Mouse (Mus musculus): Measurements from ENCODE around the gene Gm3252. TPM values are rescaled to one million over a fixed set of nuclear protein-coding genes. Genes with fewer than 3 reads are reported as not detected.
"Not testable (repeated sequence)": the region's sequence is repeated elsewhere in the genome, so short reads cannot be mapped to it uniquely, and the experiment has no call there.

The Gm3252 gene
- 0.12 TPM in 1 of 2 replicates, not detected in the other for polyA plus RNA-seq (2015; fragmentation: Nextera tagmentation; extraction: Ambion mirVana)

- H3K4me2 ChIP-seq (ENCODE audit: low read depth, low read length) = peak within 1 kb of the TSS; percentile 40; the same call in 1 of the 2 replicates
Measured at GRCm38 (mm10) chr14:4726038-4726880, at the start of gene Gm3252. Gene Gm3252 (plus strand): TSS chr14:4726775.

GRCm38 (mm10) chr14:4708938-4709337 lies 17.6 kb upstream of the Gm3252 start, which contains the start of gene Gm7876:
Gene Gm7876 (plus strand): TSS chr14:4709238.
- not testable (repeated sequence) for H3K4me3 ChIP-seq (replicated peaks; ENCODE audit: low read length); H3K9ac ChIP-seq (ENCODE audit: low read length); H3K27me3 ChIP-seq (ENCODE audit: control insufficient read depth, insufficient read depth, low read length); H3K9me3 ChIP-seq (replicated peaks; ENCODE audit: control insufficient read depth, low read length); ATAC-seq (ENCODE audit: insufficient read depth, low FRiP score); H3K36me3 ChIP-seq (ENCODE audit: control insufficient read depth, insufficient read depth, low read length); H3K4me2 ChIP-seq (ENCODE audit: low read depth, low read length); H3K27ac ChIP-seq (ENCODE audit: low read length); H3K4me1 ChIP-seq (ENCODE audit: control insufficient read depth, insufficient read depth, low read length)
- WGBS = 79% methylated on average over 1 of the region's 2 CpGs

More at GRCm38 (mm10) chr14:4726038-4726880, at the start of gene Gm3252:
- H3K27me3 ChIP-seq (ENCODE audit: control insufficient read depth, insufficient read depth, low read length); H3K27ac ChIP-seq (ENCODE audit: low read length); H3K36me3 ChIP-seq (ENCODE audit: control insufficient read depth, insufficient read depth, low read length); ATAC-seq (ENCODE audit: insufficient read depth, low FRiP score); H3K9ac ChIP-seq (ENCODE audit: low read length); H3K4me1 ChIP-seq (ENCODE audit: control insufficient read depth, insufficient read depth, low read length); H3K9me3 ChIP-seq (replicated peaks; ENCODE audit: control insufficient read depth, low read length): not testable (repeated sequence)
- 2% methylated on average over 5 of the region's 47 CpGs for WGBS
- peak within 1 kb of the TSS; percentile 17 for H3K4me3 ChIP-seq (replicated peaks; ENCODE audit: low read length)

- H3K4me3 ChIP-seq (replicated peaks; ENCODE audit: low read length); H3K4me1 ChIP-seq (ENCODE audit: control insufficient read depth, insufficient read depth, low read length); H3K27ac ChIP-seq (ENCODE audit: low read length); H3K9ac ChIP-seq (ENCODE audit: low read length); H3K4me2 ChIP-seq (ENCODE audit: low read depth, low read length); ATAC-seq (ENCODE audit: insufficient read depth, low FRiP score); H3K36me3 ChIP-seq (ENCODE audit: control insufficient read depth, insufficient read depth, low read length); H3K27me3 ChIP-seq (ENCODE audit: control insufficient read depth, insufficient read depth, low read length); H3K9me3 ChIP-seq (replicated peaks; ENCODE audit: control insufficient read depth, low read length): not testable (repeated sequence)
- no CpG with 5 or more reads among the region's 2 CpGs for WGBS
Measured at GRCm38 (mm10) chr14:4776037-4776436, 49.5 kb downstream of the Gm3252 start, which contains the start of gene Gm9602. Gene Gm9602 (plus strand): TSS chr14:4776337.

Other genes starting within 250 kb of the Gm3252 start
- not detected in 2 replicates for gene Gm3182, start 245.0 kb upstream of the Gm3252 start, polyA plus RNA-seq (2015; fragmentation: Nextera tagmentation; extraction: Ambion mirVana)
- not detected in 2 replicates for gene Gm3047, start 171.4 kb upstream of the Gm3252 start, polyA plus RNA-seq (2015; fragmentation: Nextera tagmentation; extraction: Ambion mirVana)
- not detected in 2 replicates for gene Gm8159, start 94.4 kb upstream of the Gm3252 start, polyA plus RNA-seq (2015; fragmentation: Nextera tagmentation; extraction: Ambion mirVana)
- not detected in 2 replicates for gene Gm3239, start 62.6 kb upstream of the Gm3252 start, polyA plus RNA-seq (2015; fragmentation: Nextera tagmentation; extraction: Ambion mirVana)
- gene Gm7876, start 17.5 kb upstream of the Gm3252 start, polyA plus RNA-seq (2015; fragmentation: Nextera tagmentation; extraction: Ambion mirVana) = not detected in 2 replicates
- gene Gm9602, start 49.6 kb downstream of the Gm3252 start, polyA plus RNA-seq (2015; fragmentation: Nextera tagmentation; extraction: Ambion mirVana) = not detected in 2 replicates
- gene Gm3269, start 111.3 kb downstream of the Gm3252 start, polyA plus RNA-seq (2015; fragmentation: Nextera tagmentation; extraction: Ambion mirVana) = not detected in 2 replicates
- 0.34 and 0.37 TPM in 2 replicates for gene Gm3264, start 128.8 kb downstream of the Gm3252 start, polyA plus RNA-seq (2015; fragmentation: Nextera tagmentation; extraction: Ambion mirVana)
- not detected in 2 replicates for gene Gm3278, start 165.6 kb downstream of the Gm3252 start, polyA plus RNA-seq (2015; fragmentation: Nextera tagmentation; extraction: Ambion mirVana)